Comparison of ENCODE assay signal across 7 mouse cellular contexts in genomic region chr10:75517758-75518143, GRCm38 (mm10). TPM values are rescaled to one million over a fixed set of nuclear protein-coding genes. Genes with fewer than 3 reads are reported as not detected.
DNase-seq lines count a peak whose midpoint lies in the region; ATAC-seq lines count a peak whose summit lies in the region.

Gene Gucd1 (minus strand): TSS chr10:75517972.

- no peaks in the 10 kb centered on the region for H3K9me3 ChIP-seq in embryonic facial prominence, embryonic 12.5 days
- no peaks in the 10 kb centered on the region for H3K9me3 ChIP-seq in limb, embryonic 11.5 days (ENCODE audit: control insufficient read depth, low read length)
- no peaks in the 10 kb centered on the region for H3K9me3 ChIP-seq in midbrain, embryonic 14.5 days (ENCODE audit: control insufficient read depth, low read length)

- under 1% methylated on average over 20 of the region's 20 CpGs for WGBS in embryonic facial prominence, embryonic 12.5 days
- under 1% methylated on average over 20 of the region's 20 CpGs for WGBS in limb, embryonic 11.5 days
- under 1% methylated on average over 20 of the region's 20 CpGs for WGBS in midbrain, embryonic 14.5 days

- peaks cover 33% of the 10 kb centered on the region for H3K36me3 ChIP-seq in embryonic facial prominence, embryonic 12.5 days
- peaks cover 4% of the 10 kb centered on the region; the same call in 1 of the 2 replicates for H3K36me3 ChIP-seq in limb, embryonic 11.5 days (ENCODE audit: control insufficient read depth, insufficient read depth, low read length)
- peaks cover 29% of the 10 kb centered on the region for H3K36me3 ChIP-seq in midbrain, embryonic 14.5 days (ENCODE audit: control insufficient read depth, insufficient read depth, low read length)

- DNase-seq in adrenal gland, postnatal 25 days: peak; percentile 95
- DNase-seq in heart, adult 11 months: peak; percentile 100
- DNase-seq in kidney, adult 18-20 months: peak; percentile 96
- DNase-seq in limb, embryonic 11.5 days (ENCODE audit: low spot score): peak; percentile 99
- peak; percentile 97 for DNase-seq in midbrain, embryonic 14.5 days
- DNase-seq in spleen, adult 18-20 months: peak; percentile 90 to 96

- H3K4me1 ChIP-seq in embryonic facial prominence, embryonic 12.5 days: peaks cover 26% of the 10 kb centered on the region
- H3K4me1 ChIP-seq in limb, embryonic 11.5 days (ENCODE audit: control insufficient read depth, insufficient read depth, low read length): peaks cover 15% of the 10 kb centered on the region
- peaks cover 19% of the 10 kb centered on the region for H3K4me1 ChIP-seq in midbrain, embryonic 14.5 days (ENCODE audit: control insufficient read depth, insufficient read depth, low read length)

- H3K27ac ChIP-seq in embryonic facial prominence, embryonic 12.5 days: peak within 1 kb of the TSS; percentile 98
- peak within 1 kb of the TSS; percentile 92 for H3K27ac ChIP-seq in limb, embryonic 11.5 days (replicated peaks; ENCODE audit: low read depth, low read length)
- H3K27ac ChIP-seq in midbrain, embryonic 14.5 days (replicated peaks; ENCODE audit: low read depth, low read length): peak within 1 kb of the TSS; percentile 88

- no peaks in the 10 kb centered on the region for H3K27me3 ChIP-seq in embryonic facial prominence, embryonic 12.5 days
- no peaks in the 10 kb centered on the region for H3K27me3 ChIP-seq in limb, embryonic 11.5 days (ENCODE audit: control insufficient read depth, insufficient read depth, low read length)
- no peaks in the 10 kb centered on the region for H3K27me3 ChIP-seq in midbrain, embryonic 14.5 days (ENCODE audit: control insufficient read depth, insufficient read depth, low read length)

- H3K4me3 ChIP-seq in embryonic facial prominence, embryonic 12.5 days: peak within 1 kb of the TSS; percentile 89
- H3K4me3 ChIP-seq in limb, embryonic 11.5 days (ENCODE audit: low read depth, low read length): peak within 1 kb of the TSS; percentile 70
- H3K4me3 ChIP-seq in midbrain, embryonic 14.5 days (replicated peaks; ENCODE audit: low read depth, low read length): peak within 1 kb of the TSS; percentile 64

- ATAC-seq in embryonic facial prominence, embryonic 12.5 days (ENCODE audit: insufficient number of reproducible peaks, insufficient read depth, low FRiP score, low TSS enrichment): peak; percentile 89
- ATAC-seq in limb, embryonic 11.5 days (ENCODE audit: insufficient number of reproducible peaks, low FRiP score, low TSS enrichment, low read depth): peak; percentile 86
- peak; percentile 90 for ATAC-seq in midbrain, embryonic 14.5 days (ENCODE audit: low FRiP score, low TSS enrichment)

- peak within 1 kb of the TSS; percentile 90 for H3K4me2 ChIP-seq in embryonic facial prominence, embryonic 12.5 days (replicated peaks)
- H3K4me2 ChIP-seq in limb, embryonic 11.5 days (ENCODE audit: low read depth, severe bottlenecking): peak within 1 kb of the TSS; percentile 81
- H3K4me2 ChIP-seq in midbrain, embryonic 14.5 days (ENCODE audit: low read length): peak within 1 kb of the TSS; percentile 65

- peak within 1 kb of the TSS; percentile 93 for H3K9ac ChIP-seq in embryonic facial prominence, embryonic 12.5 days
- peak within 1 kb of the TSS; percentile 90 for H3K9ac ChIP-seq in limb, embryonic 11.5 days (ENCODE audit: low read length)
- peak within 1 kb of the TSS; percentile 80 for H3K9ac ChIP-seq in midbrain, embryonic 14.5 days (replicated peaks; ENCODE audit: low read length)

RNA-seq across cellular contexts. Expression of gene Gucd1, which starts in this region (rescaled TPM):
- 28.8 and 32.0 TPM in 2 replicates for total RNA-seq in adrenal gland, postnatal 25 days (2021)
- 31.1 and 31.7 TPM in 2 replicates for polyA plus RNA-seq in embryonic facial prominence, embryonic 12.5 days (2016; fragmentation: Nextera tagmentation; extraction: Ambion mirVana)
- polyA plus RNA-seq in limb, embryonic 11.5 days (2014; fragmentation: Nextera tagmentation; extraction: Ambion mirVana): 32.4 and 36.1 TPM in 2 replicates
- polyA plus RNA-seq in midbrain, embryonic 14.5 days (2014; fragmentation: Nextera tagmentation; extraction: Ambion mirVana): 22.4 and 31.5 TPM in 2 replicates

Comparison
In these comparisons a context has a peak if more than half of its experiments do, and no peak if none do; other contexts are left out.
1. Peak in every context shown above with its lines: DNase-seq, ATAC-seq, H3K4me3 ChIP-seq and H3K27ac ChIP-seq.